Mouse (Mus musculus) embryonic facial prominence, embryonic 15.5 days (tissue): ENCODE data around the gene Tac2. TPM values are rescaled to one million over a fixed set of nuclear protein-coding genes. Genes with fewer than 3 reads are reported as not detected.
"Not testable (repeated sequence)": the region's sequence is repeated elsewhere in the genome, so short reads cannot be mapped to it uniquely, and the experiment has no call there.

Experiments used
- ATAC-seq: fragments of 200-750 bp; cut with Nextera tagmentation; 2 replicates; pipeline ENCODE4 v1.8.0; 2017; ENCODE audit warnings: low read depth, moderate TSS enrichment; ENCODE audit not compliant: insufficient number of reproducible peaks, low FRiP score, low TSS enrichment
- H3K27ac ChIP-seq: fragments of 300-500 bp; sonication (generic); replicated peaks from 2 replicates; pipeline ENCODE4 v1.5.1; 2015; ENCODE audit warnings: mild to moderate bottlenecking, inconsistent platforms
- H3K27me3 ChIP-seq: fragments of 300-500 bp; sonication (generic); 2 replicates; pipeline ENCODE4 v1.6.1; 2015; ENCODE audit warnings: inconsistent platforms
- H3K36me3 ChIP-seq: fragments of 300-500 bp; sonication (generic); 2 replicates; pipeline ENCODE4 v1.6.1; 2015; ENCODE audit warnings: mild to moderate bottlenecking, inconsistent platforms
- H3K4me1 ChIP-seq: fragments of 300-500 bp; sonication (generic); 2 replicates; pipeline ENCODE4 v1.6.1; 2015; ENCODE audit warnings: inconsistent platforms
- H3K4me2 ChIP-seq: fragments of 300-500 bp; sonication (generic); replicated peaks from 2 replicates; pipeline ENCODE4 v1.6.1; 2015; ENCODE audit warnings: mild to moderate bottlenecking, inconsistent platforms
- H3K4me3 ChIP-seq: fragments of 300-500 bp; sonication (generic); replicated peaks from 2 replicates; pipeline ENCODE4 v1.5.1; 2015; ENCODE audit warnings: mild to moderate bottlenecking, inconsistent platforms
- H3K9ac ChIP-seq: fragments of 300-500 bp; sonication (generic); 2 replicates; pipeline ENCODE4 v1.6.1; 2015; ENCODE audit warnings: inconsistent platforms
- H3K9me3 ChIP-seq: fragments of 300-500 bp; sonication (generic); replicated peaks from 2 replicates; pipeline ENCODE4 v1.6.1; 2016; ENCODE audit warnings: inconsistent platforms
- WGBS: fragments of 180-500 bp; shearing (Covaris S2); methylation state at CpG from one replicate; pipeline ENCODE4 v1.1.7; 2015; 5-methylcytosine and 5-hydroxymethylcytosine counted together
- polyA plus RNA-seq: library from polyadenylated mRNA; unstranded; fragments of >200 nt; fragmentation: Nextera tagmentation; extraction: Ambion mirVana; gene quantifications from 2 replicates; pipeline ENCODE4 v1.2.1, GENCODE M21; 2015

Tac2 gene
- polyA plus RNA-seq, 1 experiment from 2014 or later: 0.25 TPM

- H3K27ac ChIP-seq, ATAC-seq: not testable (repeated sequence)
Observed at GRCm38 (mm10) chr10:127762926-127763325, 38.6 kb downstream of the Tac2 start.

GRCm38 (mm10) chr10:127763914-127764680 lies 39.8 kb downstream of the Tac2 start:
- Histone ChIP-seq H3K9me3 (no peaks in the 10 kb centered on the region), H3K36me3 (no peaks in the 10 kb centered on the region), H3K27me3 (no peaks in the 10 kb centered on the region), H3K4me1 (no peaks in the 10 kb centered on the region), H3K27ac (no peak overlapping the region), H3K9ac (no peak overlapping the region), H3K4me3 (no peak overlapping the region), H3K4me2 (no peak overlapping the region)
- ATAC-seq: no peak
- 46% methylated on average over 12 of the region's 12 CpGs for WGBS

More at GRCm38 (mm10) chr10:127762926-127763325, 38.6 kb downstream of the Tac2 start:
- H3K27me3 ChIP-seq, H3K9me3 ChIP-seq, H3K4me3 ChIP-seq, H3K36me3 ChIP-seq, H3K4me2 ChIP-seq, H3K4me1 ChIP-seq, H3K9ac ChIP-seq: not testable (repeated sequence)
- 81% methylated on average over 10 of the region's 10 CpGs for WGBS

GRCm38 (mm10) chr10:127766564-127766963 lies 42.3 kb downstream of the Tac2 start:
- Histone ChIP-seq H3K36me3 (no peaks in the 10 kb centered on the region), H3K4me2 (no peak overlapping the region), H3K9me3 (no peaks in the 10 kb centered on the region), H3K27me3 (no peaks in the 10 kb centered on the region), H3K4me3 (no peak overlapping the region), H3K27ac (no peak overlapping the region), H3K9ac (no peak overlapping the region), H3K4me1 (no peaks in the 10 kb centered on the region)
- 68% methylated on average over 1 of the region's 1 CpGs for WGBS
- ATAC-seq: no peak

GRCm38 (mm10) chr10:127776011-127776410 lies 51.7 kb downstream of the Tac2 start, which contains the start of gene Rdh9:
Rdh9 (plus strand) TSS chr10:127776386.
- WGBS: 86% methylated on average over 2 of the region's 2 CpGs
- no peaks in the 10 kb centered on the region for H3K4me1 ChIP-seq
- H3K4me3 ChIP-seq: no peak within 1 kb of the TSS
- no peaks in the 10 kb centered on the region for H3K27me3 ChIP-seq
- ATAC-seq: no peak
- H3K9me3 ChIP-seq: no peaks in the 10 kb centered on the region
- H3K4me2 ChIP-seq: no peak within 1 kb of the TSS
- no peak within 1 kb of the TSS for H3K9ac ChIP-seq
- no peak within 1 kb of the TSS for H3K27ac ChIP-seq
- H3K36me3 ChIP-seq: no peaks in the 10 kb centered on the region

Other genes with a start within 250 kb of the Tac2 start
- gene Stac3, start 222.8 kb upstream of the Tac2 start, polyA plus RNA-seq: 22.7 and 26.0 TPM in 2 replicates
- 272 and 311 TPM in 2 replicates for gene Ndufa4l2, start 209.5 kb upstream of the Tac2 start, polyA plus RNA-seq
- 106 and 116 TPM in 2 replicates for gene Shmt2, start 202.0 kb upstream of the Tac2 start, polyA plus RNA-seq
- gene Nxph4, start 189.9 kb upstream of the Tac2 start, polyA plus RNA-seq: 8.0 and 9.2 TPM in 2 replicates
- gene Lrp1, start 103.3 kb upstream of the Tac2 start, polyA plus RNA-seq: 161 and 163 TPM in 2 replicates
- gene Stat6, start 81.5 kb upstream of the Tac2 start, polyA plus RNA-seq: 35.3 and 36.2 TPM in 2 replicates
- gene Nemp1, start 57.6 kb upstream of the Tac2 start, polyA plus RNA-seq: 10.1 and 11.3 TPM in 2 replicates
- gene Nab2, start 55.9 kb upstream of the Tac2 start, polyA plus RNA-seq: 30.8 and 33.2 TPM in 2 replicates
- gene Myo1a, start 19.3 kb upstream of the Tac2 start, polyA plus RNA-seq: 0.49 and 0.57 TPM in 2 replicates
- 3.1 and 3.2 TPM in 2 replicates for gene Zbtb39, start 15.1 kb downstream of the Tac2 start, polyA plus RNA-seq
- 1.5 and 2.0 TPM in 2 replicates for gene Gpr182, start 27.3 kb downstream of the Tac2 start, polyA plus RNA-seq
- 0.36 and 0.38 TPM in 2 replicates for gene Rdh1, start 35.2 kb downstream of the Tac2 start, polyA plus RNA-seq
- gene Rdh16f1, start 35.3 kb downstream of the Tac2 start, polyA plus RNA-seq: 1.9 and 2.1 TPM in 2 replicates
- gene Rdh9, start 51.9 kb downstream of the Tac2 start, polyA plus RNA-seq: not detected in 2 replicates
- 0.11 TPM in 1 of 2 replicates, not detected in the other for gene Rdh16, start 76.7 kb downstream of the Tac2 start, polyA plus RNA-seq
- not detected in 2 replicates for gene Rdh19, start 125.5 kb downstream of the Tac2 start, polyA plus RNA-seq
- not detected in 2 replicates for gene Rdh16f2, start 142.0 kb downstream of the Tac2 start, polyA plus RNA-seq
- gene Rdh7, start 164.3 kb downstream of the Tac2 start, polyA plus RNA-seq: not detected in 2 replicates
- 5.5 and 6.7 TPM in 2 replicates for gene Sdr9c7, start 174.0 kb downstream of the Tac2 start, polyA plus RNA-seq